Comparison of ENCODE assay signal across 9 mouse cellular contexts in genomic region chr15:30457541-30458250, GRCm38 (mm10).
DNase-seq lines count a peak whose midpoint lies in the region; ATAC-seq and TF ChIP-seq lines count a peak whose summit lies in the region.
"Had no signal": no experiment of that assay in that cellular context is flagged by ENCODE, and none has a peak within 500 bp of the region (broad histone marks: within the 10 kb centered on the region; RNA-seq: fewer than 3 reads in every experiment).

No protein-coding gene starts in this region.

- H3K27me3 ChIP-seq in hindbrain, embryonic 10.5 days (ENCODE audit: insufficient read depth, poor library complexity, severe bottlenecking): no peaks in the 10 kb centered on the region
- peaks cover 24% of the 10 kb centered on the region for H3K27me3 ChIP-seq in midbrain, embryonic 12.5 days

- peak overlapping the region; percentile 58 for H3K4me2 ChIP-seq in midbrain, embryonic 12.5 days (replicated peaks)

- ATAC-seq in midbrain, embryonic 12.5 days (ENCODE audit: low FRiP score, low read depth): peak; percentile 91
- no peak for ATAC-seq in granulocyte monocyte progenitor cell, adult 5-6 weeks (replicated peaks; ENCODE audit: poor library complexity, severe bottlenecking)
- ATAC-seq: lung, postnatal 0 days had no signal

- 24% methylated on average over 12 of the region's 12 CpGs for WGBS in hindbrain, embryonic 10.5 days
- WGBS in midbrain, embryonic 12.5 days: 11% methylated on average over 12 of the region's 12 CpGs

- TF ChIP-seq POLR2A in cortical plate, adult 2 months (IDR thresholded peaks at IDR 0.05; ENCODE audit: extremely low read depth, insufficient read depth, low read length): peak; percentile 26; the same call in 1 of the 2 replicates

- peak overlapping the region; percentile 47 for H3K9ac ChIP-seq in midbrain, embryonic 12.5 days (replicated peaks)

- peak overlapping the region; percentile 8 for H3K4me3 ChIP-seq in cortical plate, adult 2 months (ENCODE audit: insufficient read depth, low read length)
- peak overlapping the region; percentile 55 for H3K4me3 ChIP-seq in hindbrain, embryonic 10.5 days
- peak overlapping the region; percentile 41 for H3K4me3 ChIP-seq in midbrain, embryonic 12.5 days

- no peak for TF ChIP-seq CTCF in cortical plate, adult 2 months (IDR thresholded peaks at IDR 0.05; ENCODE audit: extremely low read depth, insufficient read depth, low read length)

- H3K9me3 ChIP-seq in hindbrain, embryonic 10.5 days: no peaks in the 10 kb centered on the region
- H3K9me3 ChIP-seq in midbrain, embryonic 12.5 days: no peaks in the 10 kb centered on the region

- H3K27ac ChIP-seq in cortical plate, adult 2 months (ENCODE audit: insufficient read depth, low read length): no peak overlapping the region
- H3K27ac ChIP-seq in hindbrain, embryonic 10.5 days: peak overlapping the region; percentile 90
- H3K27ac ChIP-seq in midbrain, embryonic 12.5 days (replicated peaks): peak overlapping the region; percentile 77

- H3K36me3 ChIP-seq in hindbrain, embryonic 10.5 days: no peaks in the 10 kb centered on the region
- H3K36me3 ChIP-seq in midbrain, embryonic 12.5 days: no peaks in the 10 kb centered on the region

- DNase-seq in ES-CJ7 (ENCODE audit: low read depth, low spot score) (peak; percentile 25), liver (no peak)
- peak; percentile 68 for DNase-seq in hindbrain, embryonic 10.5 days (ENCODE audit: low spot score)
- no peak for DNase-seq in ovary, postnatal 14 days (ENCODE audit: low spot score)
- DNase-seq in c-Kit-positive CD71-positive TER-119-positive erythroid progenitor cells, embryonic 14.5 days (ENCODE audit: low spot score): no peak

- H3K4me1 ChIP-seq in cortical plate, adult 2 months (ENCODE audit: control insufficient read depth, insufficient read depth, low read length): peaks cover 1% of the 10 kb centered on the region; the same call in 1 of the 2 replicates
- peaks cover 41% of the 10 kb centered on the region for H3K4me1 ChIP-seq in hindbrain, embryonic 10.5 days (replicated peaks)
- peaks cover 30% of the 10 kb centered on the region for H3K4me1 ChIP-seq in midbrain, embryonic 12.5 days

Comparison
In these comparisons a context has a peak if more than half of its experiments do, and no peak if none do; other contexts are left out.
1. DNase-seq: peak in ES-CJ7 (single experiment) and hindbrain, embryonic 10.5 days (single experiment); none in liver (single experiment), ovary, postnatal 14 days (single experiment) and c-Kit-positive CD71-positive TER-119-positive erythroid progenitor cells, embryonic 14.5 days (single experiment).
2. Peak in every context shown above with its lines, with median percentiles within 50 percentile points of each other: H3K4me3 ChIP-seq.